Mouse (Mus musculus): ENCODE data around the gene Slc26a5. TPM values are rescaled to one million over a fixed set of nuclear protein-coding genes. Genes with fewer than 3 reads are reported as not detected.

Gene Slc26a5
- polyA plus RNA-seq, 1 experiment from 2014 or later: 0.21 TPM

Other genes with a start within 250 kb of the Slc26a5 start
- 0.20 TPM in 2 replicates for gene Fbxl13, start 220.0 kb downstream of the Slc26a5 start, polyA plus RNA-seq (2014; fragmentation: Nextera tagmentation; extraction: Ambion mirVana)
- gene Armc10, start 219.8 kb downstream of the Slc26a5 start, polyA plus RNA-seq (2014; fragmentation: Nextera tagmentation; extraction: Ambion mirVana): 56.4 and 58.7 TPM in 2 replicates
- 2.3 and 3.0 TPM in 2 replicates for gene Napepld, start 164.2 kb downstream of the Slc26a5 start, polyA plus RNA-seq (2014; fragmentation: Nextera tagmentation; extraction: Ambion mirVana)
- 74.8 and 82.5 TPM in 2 replicates for gene Pmpcb, start 128.5 kb downstream of the Slc26a5 start, polyA plus RNA-seq (2014; fragmentation: Nextera tagmentation; extraction: Ambion mirVana)
- 64.5 and 65.9 TPM in 2 replicates for gene Dnajc2, start 80.4 kb downstream of the Slc26a5 start, polyA plus RNA-seq (2014; fragmentation: Nextera tagmentation; extraction: Ambion mirVana)
- 180 and 182 TPM in 2 replicates for gene Psmc2, start 80.3 kb downstream of the Slc26a5 start, polyA plus RNA-seq (2014; fragmentation: Nextera tagmentation; extraction: Ambion mirVana)